Mouse (Mus musculus) monocyte, adult 2 months (primary cell): ENCODE measurements around the gene Agap3.

ENCODE experiments used
- DNase-seq, 2 experiments: peaks; one replicate each; pipeline ENCODE4 v3.0.0; 2022; ENCODE audit warnings: low spot score in 2 of 2, low read depth in 1 of 2

The Agap3 gene

GRCm38 (mm10) chr5:24452030-24452690, at the start of gene Agap3:
Agap3 (plus strand) TSS chr5:24452177.
- no peak for DNase-seq

GRCm38 (mm10) chr5:24404594-24405360, 47.2 kb upstream of the Agap3 start:
- no peak for DNase-seq

GRCm38 (mm10) chr5:24405389-24405876, 46.5 kb upstream of the Agap3 start:
- DNase-seq, result no peak

GRCm38 (mm10) chr5:24408651-24409050, 43.3 kb upstream of the Agap3 start:
- no peak for DNase-seq

GRCm38 (mm10) chr5:24409466-24409865, 42.5 kb upstream of the Agap3 start:
- no peak for DNase-seq

- no peak for DNase-seq
Observed at GRCm38 (mm10) chr5:24412063-24412462, 39.9 kb upstream of the Agap3 start.

- no peak for DNase-seq
Observed at GRCm38 (mm10) chr5:24413042-24413693, 38.8 kb upstream of the Agap3 start, which contains the start of gene Asic3. Asic3 (plus strand) TSS chr5:24413392.

GRCm38 (mm10) chr5:24413938-24414337, 38.0 kb upstream of the Agap3 start:
- DNase-seq, result no peak

- DNase-seq, result peak in 1 of 2 experiments; percentile 46
Observed at GRCm38 (mm10) chr5:24416222-24416736, 35.7 kb upstream of the Agap3 start.

- no peak for DNase-seq
Observed at GRCm38 (mm10) chr5:24417587-24417986, 34.4 kb upstream of the Agap3 start.

GRCm38 (mm10) chr5:24420381-24420780, 31.6 kb upstream of the Agap3 start:
- DNase-seq, result no peak

GRCm38 (mm10) chr5:24423129-24424003, 28.6 kb upstream of the Agap3 start, which contains the start of the genes Cdk5 and Slc4a2:
Cdk5 (minus strand) TSS chr5:24423530.
Slc4a2 (plus strand) TSS chr5:24423837.
- peak; percentile 90 to 94 for DNase-seq

GRCm38 (mm10) chr5:24424004-24424781, 27.8 kb upstream of the Agap3 start:
- DNase-seq, result peak in 1 of 2 experiments; percentile 43

- peak in 1 of 2 experiments; percentile 64 for DNase-seq
Observed at GRCm38 (mm10) chr5:24424861-24425411, 27.0 kb upstream of the Agap3 start.

- no peak for DNase-seq
Observed at GRCm38 (mm10) chr5:24425421-24426036, 26.4 kb upstream of the Agap3 start.

GRCm38 (mm10) chr5:24426037-24426432, 25.9 kb upstream of the Agap3 start:
- DNase-seq, result no peak

- DNase-seq, result no peak
Observed at GRCm38 (mm10) chr5:24426556-24427284, 25.3 kb upstream of the Agap3 start.

- DNase-seq, result no peak
Observed at GRCm38 (mm10) chr5:24427285-24427633, 24.7 kb upstream of the Agap3 start.
